Mouse (Mus musculus) limb, embryonic 15.5 days (tissue): ENCODE measurements around the gene Rhot2. TPM values are rescaled to one million over a fixed set of nuclear protein-coding genes. Genes with fewer than 3 reads are reported as not detected.
A peak's percentile ranks its signal among the peaks of the same experiment; 100 is the strongest.
"Not testable (repeated sequence)": the region's sequence is repeated elsewhere in the genome, so short reads cannot be mapped to it uniquely, and the experiment has no call there.

Experiments
- ATAC-seq: fragments of 200-750 bp; cut with Nextera tagmentation; 2 replicates; pipeline ENCODE4 v1.8.0; 2017; ENCODE audit warnings: low read depth, moderate TSS enrichment; ENCODE audit not compliant: insufficient number of reproducible peaks, low FRiP score, low TSS enrichment
- H3K27ac ChIP-seq: fragments of 300-500 bp; sonication (generic); 2 replicates; pipeline ENCODE4 v1.5.1; 2015; ENCODE audit warnings: moderate library complexity, mild to moderate bottlenecking, inconsistent platforms
- H3K27me3 ChIP-seq: fragments of 300-500 bp; sonication (generic); 2 replicates; pipeline ENCODE4 v1.6.1; 2015; ENCODE audit warnings: inconsistent platforms
- H3K36me3 ChIP-seq: fragments of 300-500 bp; sonication (generic); 2 replicates; pipeline ENCODE4 v1.6.1; 2015; ENCODE audit warnings: inconsistent platforms
- H3K4me1 ChIP-seq: fragments of 300-500 bp; sonication (generic); 2 replicates; pipeline ENCODE4 v1.6.1; 2015; ENCODE audit warnings: inconsistent platforms
- H3K4me2 ChIP-seq: fragments of 300-500 bp; sonication (generic); 2 replicates; pipeline ENCODE4 v1.6.1; 2015; ENCODE audit warnings: mild to moderate bottlenecking, inconsistent platforms
- H3K4me3 ChIP-seq: fragments of 300-500 bp; sonication (generic); 2 replicates; pipeline ENCODE4 v1.5.1; 2015; ENCODE audit warnings: mild to moderate bottlenecking, inconsistent platforms
- H3K9ac ChIP-seq: fragments of 300-500 bp; sonication (generic); 2 replicates; pipeline ENCODE4 v1.6.1; 2015; ENCODE audit warnings: inconsistent platforms
- H3K9me3 ChIP-seq: fragments of 300-500 bp; sonication (generic); 2 replicates; pipeline ENCODE4 v1.6.1; 2016; ENCODE audit warnings: inconsistent platforms
- WGBS: fragments of 180-500 bp; shearing (Covaris S2); methylation state at CpG from one replicate; pipeline ENCODE4 v1.1.7; 2015; 5-methylcytosine and 5-hydroxymethylcytosine counted together
- polyA plus RNA-seq: library from polyadenylated mRNA; unstranded; fragments of >200 nt; fragmentation: Nextera tagmentation; extraction: Ambion mirVana; gene quantifications from 2 replicates; pipeline ENCODE4 v1.2.1, GENCODE M21; 2015

The Rhot2 gene
- polyA plus RNA-seq, 1 experiment from 2014 or later: 25.4 TPM

DNA sequence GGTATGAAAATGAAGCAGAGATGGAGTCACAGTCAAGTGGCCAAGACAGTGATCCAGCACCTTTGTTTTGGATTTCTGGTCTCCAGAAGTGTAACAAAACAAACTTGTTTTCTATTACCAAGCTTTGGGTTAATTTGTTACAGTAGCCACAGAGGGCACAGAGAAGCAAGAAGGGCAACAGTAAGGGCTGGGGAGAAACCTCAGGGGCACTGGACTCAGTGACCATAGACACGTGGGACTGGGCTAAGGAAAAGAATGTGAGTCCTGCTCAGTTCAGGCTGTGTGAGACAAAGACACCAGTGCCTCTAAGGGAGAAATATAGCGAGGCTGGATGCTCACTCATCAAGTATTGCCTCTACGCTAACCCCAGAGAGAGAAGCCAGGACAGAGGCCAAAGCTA is 28.0 kb upstream of the Rhot2 start:
- Histone ChIP-seq H3K27me3 (no peaks in the 10 kb centered on the region), H3K9me3 (no peaks in the 10 kb centered on the region), H3K36me3 (peaks cover under 1% of the 10 kb centered on the region), H3K9ac (no peak overlapping the region), H3K4me2 (no peak overlapping the region), H3K4me3 (no peak overlapping the region), H3K27ac (no peak overlapping the region), H3K4me1 (peaks cover 36% of the 10 kb centered on the region)
- 78% methylated on average over 3 of the region's 3 CpGs for WGBS
- no peak for ATAC-seq

DNA sequence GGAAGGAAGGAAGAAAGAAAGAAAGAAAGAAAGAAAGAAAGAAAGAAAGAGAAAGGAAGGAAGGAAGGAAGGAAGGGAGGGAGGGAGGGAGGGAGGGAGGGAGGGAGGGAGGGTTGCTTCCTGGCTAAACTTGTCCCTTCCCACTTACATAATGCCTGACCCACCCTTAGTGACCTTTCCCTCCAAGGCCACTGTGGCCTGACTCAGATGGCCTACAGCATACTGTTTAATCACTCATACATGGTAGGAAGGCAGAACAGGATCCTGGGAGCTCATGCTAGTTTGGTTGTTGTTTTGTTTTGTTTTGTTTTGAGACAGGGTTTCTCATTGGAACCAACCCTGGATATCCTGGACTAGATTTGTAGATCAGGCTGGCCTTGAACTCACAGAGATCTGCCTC is 26.9 kb upstream of the Rhot2 start:
- peaks cover 34% of the 10 kb centered on the region for H3K4me1 ChIP-seq
- ATAC-seq, H3K9me3 ChIP-seq, H3K9ac ChIP-seq, H3K27me3 ChIP-seq, H3K36me3 ChIP-seq, H3K4me2 ChIP-seq, H3K27ac ChIP-seq, H3K4me3 ChIP-seq: not testable (repeated sequence)

DNA sequence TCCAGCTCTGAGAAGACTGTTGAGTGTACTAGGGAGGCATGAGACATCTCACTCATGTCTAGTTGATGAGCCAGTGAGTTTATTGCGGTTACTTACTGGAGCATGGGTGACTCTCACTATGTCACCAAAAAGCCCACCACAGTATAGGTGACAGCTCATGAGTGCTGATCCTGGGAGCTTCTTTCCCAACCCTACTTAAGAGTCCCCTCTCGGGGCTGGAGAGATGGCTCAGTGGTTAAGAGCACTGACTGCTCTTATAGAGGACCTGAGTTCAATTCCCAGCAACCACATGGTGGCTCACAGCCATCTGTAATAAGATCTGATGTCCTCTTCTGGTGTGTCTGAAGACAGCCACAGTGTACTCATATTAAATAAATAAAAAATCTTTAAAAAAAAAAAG is 25.3 kb upstream of the Rhot2 start:
- no peaks in the 10 kb centered on the region for H3K27me3 ChIP-seq
- no peak for ATAC-seq
- H3K9me3 ChIP-seq: no peaks in the 10 kb centered on the region
- no peak overlapping the region for H3K9ac ChIP-seq
- H3K27ac ChIP-seq: no peak overlapping the region
- 85% methylated on average over 2 of the region's 2 CpGs for WGBS
- H3K4me1 ChIP-seq: peaks cover 25% of the 10 kb centered on the region
- H3K4me3 ChIP-seq: no peak overlapping the region
- H3K36me3 ChIP-seq: no peaks in the 10 kb centered on the region
- H3K4me2 ChIP-seq: no peak overlapping the region

DNA sequence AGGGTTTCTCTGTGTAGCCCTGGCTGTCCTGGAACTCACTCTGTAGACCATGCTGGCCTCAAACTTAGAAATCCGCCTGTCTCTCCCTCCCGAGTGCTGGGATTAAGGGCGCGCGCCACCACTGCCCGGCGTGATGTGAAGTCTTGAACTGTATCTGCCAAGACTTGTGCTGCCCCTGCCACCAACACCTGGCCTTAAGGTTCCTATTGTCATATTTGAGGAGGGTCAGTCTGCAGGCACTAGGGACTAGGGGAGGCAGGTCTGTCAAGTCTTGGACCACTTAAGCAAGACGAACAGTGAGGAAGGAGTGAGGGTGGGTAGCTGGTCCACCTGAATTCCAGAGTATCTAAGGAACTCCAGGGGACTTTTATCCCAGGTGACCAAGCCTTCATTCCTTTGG is 24.8 kb upstream of the Rhot2 start:
- WGBS: 89% methylated on average over 8 of the region's 8 CpGs

DNA sequence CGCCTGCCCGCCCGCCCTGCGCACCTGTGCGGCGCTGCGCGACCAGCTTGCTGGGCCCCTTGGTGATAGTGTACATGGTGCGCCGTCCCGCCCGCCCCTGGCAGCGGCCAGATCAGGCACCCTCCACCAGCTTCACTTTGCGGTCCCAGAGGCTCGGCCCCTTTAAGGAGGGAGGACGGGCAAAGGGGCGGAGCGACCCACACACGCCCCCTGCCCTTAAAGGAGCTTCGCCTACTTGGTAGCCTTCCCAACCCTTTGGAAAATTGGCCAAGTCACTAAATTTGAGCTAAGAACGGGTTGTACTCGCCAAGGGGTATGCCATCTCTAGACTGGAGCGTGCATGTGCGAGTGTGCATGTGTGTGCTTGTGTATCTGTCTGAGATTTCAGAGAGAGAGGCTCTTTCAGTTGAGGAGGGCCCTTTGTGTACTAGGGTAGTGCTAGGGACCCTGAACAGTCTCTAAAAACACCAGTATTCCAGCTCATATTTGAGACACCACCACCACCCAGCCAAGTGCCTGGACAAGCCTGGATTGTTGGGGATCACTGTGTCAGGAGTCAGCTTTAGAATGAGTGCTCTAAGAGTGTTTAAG is 24.0 kb upstream of the Rhot2 start, which contains the start of gene Mcrip2:
Gene Mcrip2, minus strand, starts transcription at position 164 of the 591 bp plus-strand sequence.
- 1% methylated on average over 24 of the region's 24 CpGs for WGBS
- Histone ChIP-seq H3K9me3 (no peaks in the 10 kb centered on the region), H3K27me3 (no peaks in the 10 kb centered on the region), H3K9ac (peak within 1 kb of the TSS; percentile 57), H3K27ac (peak within 1 kb of the TSS; percentile 76), H3K4me1 (peaks cover 17% of the 10 kb centered on the region), H3K4me3 (peak within 1 kb of the TSS; percentile 87), H3K36me3 (no peaks in the 10 kb centered on the region), H3K4me2 (peak within 1 kb of the TSS; percentile 99)
- ATAC-seq: peak; percentile 77

More for the DNA sequence above, 24.8 kb upstream of the Rhot2 start:
- Histone ChIP-seq H3K27me3 (no peaks in the 10 kb centered on the region), H3K9ac (no peak overlapping the region), H3K27ac (no peak overlapping the region), H3K9me3 (no peaks in the 10 kb centered on the region), H3K4me2 (no peak overlapping the region), H3K4me3 (no peak overlapping the region), H3K4me1 (peaks cover 23% of the 10 kb centered on the region), H3K36me3 (no peaks in the 10 kb centered on the region)
- ATAC-seq: no peak

DNA sequence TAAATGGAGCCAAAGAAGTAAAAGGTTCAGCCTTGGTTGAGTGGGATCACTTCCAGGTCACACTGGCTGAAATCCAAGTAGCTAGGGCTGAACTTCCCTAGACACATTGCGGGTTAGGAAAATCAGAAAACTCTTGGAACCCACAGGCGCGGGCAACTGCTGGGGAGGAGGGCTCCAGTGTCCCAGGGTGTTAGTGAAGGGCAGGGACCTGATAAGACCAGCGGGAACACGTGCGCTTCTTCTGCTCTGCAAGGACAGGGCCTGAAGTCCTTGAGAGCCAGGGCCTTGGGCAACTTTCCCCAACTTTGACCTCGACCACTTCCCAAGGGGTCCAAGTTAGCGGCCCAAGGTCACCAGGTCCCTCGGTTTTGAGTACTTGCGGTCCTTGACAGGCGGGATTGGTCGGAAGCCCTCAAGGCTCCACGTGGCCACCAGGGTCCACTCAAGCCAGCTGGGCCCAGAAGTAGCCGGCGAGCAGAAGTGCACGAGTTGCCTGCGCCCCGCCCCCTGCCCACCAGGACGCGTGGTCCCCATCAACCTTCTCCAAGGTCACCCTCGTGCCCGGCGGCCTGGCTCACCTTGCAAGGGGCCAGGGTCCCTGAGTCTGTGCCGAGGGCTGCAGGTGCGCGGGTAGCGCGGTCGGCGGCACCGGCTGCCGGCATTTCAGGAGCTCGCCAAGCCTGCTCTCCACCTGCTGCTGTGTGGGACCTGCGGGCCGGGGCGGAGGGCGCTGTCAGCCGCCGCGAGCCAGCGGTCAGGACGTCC is 23.4 kb upstream of the Rhot2 start:
- Histone ChIP-seq H3K4me1 (peaks cover 17% of the 10 kb centered on the region), H3K27ac (peak overlapping the region; percentile 76; the same call in 1 of the 2 replicates), H3K9ac (peak overlapping the region; percentile 57), H3K9me3 (no peaks in the 10 kb centered on the region), H3K4me2 (peak overlapping the region; percentile 99), H3K4me3 (peak overlapping the region; percentile 87), H3K27me3 (no peaks in the 10 kb centered on the region), H3K36me3 (no peaks in the 10 kb centered on the region)
- ATAC-seq: peak; percentile 26; the same call in 1 of the 2 replicates
- WGBS: 1% methylated on average over 42 of the region's 42 CpGs

DNA sequence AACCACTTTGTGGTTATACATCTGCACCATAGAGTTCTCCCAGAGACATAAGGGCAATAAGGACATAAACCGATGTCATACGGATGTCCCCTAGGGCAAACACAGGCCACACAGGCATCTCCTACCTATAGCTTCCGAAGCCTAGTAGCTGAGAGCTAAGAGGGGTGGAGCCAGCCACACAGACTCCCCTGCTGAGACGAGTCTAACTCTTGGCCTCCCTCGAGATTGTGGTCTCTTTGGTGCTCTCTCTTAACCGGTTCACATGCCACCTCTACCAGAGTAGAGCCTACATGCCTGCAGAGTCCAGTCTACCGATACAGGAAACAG is 22.8 kb upstream of the Rhot2 start:
- no peaks in the 10 kb centered on the region for H3K36me3 ChIP-seq
- H3K27ac ChIP-seq: no peak overlapping the region
- ATAC-seq: no peak
- H3K27me3 ChIP-seq: no peaks in the 10 kb centered on the region
- H3K4me3 ChIP-seq: peak overlapping the region; percentile 87
- H3K9me3 ChIP-seq: no peaks in the 10 kb centered on the region
- 12% methylated on average over 7 of the region's 7 CpGs for WGBS
- H3K4me2 ChIP-seq: peak overlapping the region; percentile 99
- H3K9ac ChIP-seq: no peak overlapping the region
- peaks cover 17% of the 10 kb centered on the region for H3K4me1 ChIP-seq

DNA sequence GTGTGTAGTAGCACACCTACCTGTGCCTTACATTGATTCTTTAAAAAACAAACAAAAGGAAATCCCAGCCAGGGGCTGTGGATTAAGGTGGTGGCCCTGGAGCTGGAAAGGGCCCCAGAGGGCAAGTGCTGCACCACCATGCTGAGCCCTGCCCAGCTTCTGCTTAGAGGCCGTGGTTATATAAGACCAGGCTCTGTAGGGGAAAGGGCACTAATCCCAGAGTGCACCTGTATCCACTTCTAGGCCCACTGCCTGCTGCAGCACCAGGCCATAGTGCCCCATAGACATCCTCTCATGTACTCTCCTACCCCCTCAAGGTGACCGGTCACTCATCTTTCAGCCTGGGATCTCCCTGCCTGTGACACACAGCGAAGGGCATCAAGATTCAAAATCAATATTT is 21.5 kb upstream of the Rhot2 start:
- no peak overlapping the region for H3K4me3 ChIP-seq
- no peak overlapping the region for H3K4me2 ChIP-seq
- H3K27ac ChIP-seq: no peak overlapping the region
- H3K4me1 ChIP-seq: peaks cover 17% of the 10 kb centered on the region
- no peak overlapping the region for H3K9ac ChIP-seq
- no peaks in the 10 kb centered on the region for H3K36me3 ChIP-seq
- H3K27me3 ChIP-seq: no peaks in the 10 kb centered on the region
- ATAC-seq: no peak
- 94% methylated on average over 3 of the region's 3 CpGs for WGBS
- no peaks in the 10 kb centered on the region for H3K9me3 ChIP-seq

DNA sequence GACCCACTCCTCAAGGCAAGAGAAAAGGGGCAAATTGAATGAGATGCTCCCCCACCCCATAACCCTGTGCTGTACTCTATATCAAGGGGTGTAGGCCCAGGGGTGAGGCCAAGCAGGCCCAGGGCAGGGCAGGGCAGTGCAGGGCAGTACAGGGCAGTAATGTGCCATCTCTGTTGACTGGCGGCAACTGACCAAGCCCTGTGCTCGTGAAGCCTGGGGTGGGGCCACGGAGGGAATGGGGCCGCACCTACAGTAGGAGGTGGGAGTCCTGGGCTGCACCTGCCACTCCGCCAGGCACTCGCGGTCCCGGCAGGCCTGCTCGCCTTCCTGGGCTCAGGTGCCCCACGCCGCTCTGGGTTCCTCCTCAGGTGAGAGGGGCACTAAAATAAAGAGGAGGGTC is 20.6 kb upstream of the Rhot2 start:
- 85% methylated on average over 11 of the region's 11 CpGs for WGBS
- H3K9ac ChIP-seq: no peak overlapping the region
- H3K27me3 ChIP-seq: no peaks in the 10 kb centered on the region
- no peak overlapping the region for H3K4me3 ChIP-seq
- H3K4me1 ChIP-seq: peaks cover 26% of the 10 kb centered on the region
- no peak for ATAC-seq
- H3K36me3 ChIP-seq: no peaks in the 10 kb centered on the region
- H3K4me2 ChIP-seq: no peak overlapping the region
- H3K9me3 ChIP-seq: no peaks in the 10 kb centered on the region
- H3K27ac ChIP-seq: no peak overlapping the region

DNA sequence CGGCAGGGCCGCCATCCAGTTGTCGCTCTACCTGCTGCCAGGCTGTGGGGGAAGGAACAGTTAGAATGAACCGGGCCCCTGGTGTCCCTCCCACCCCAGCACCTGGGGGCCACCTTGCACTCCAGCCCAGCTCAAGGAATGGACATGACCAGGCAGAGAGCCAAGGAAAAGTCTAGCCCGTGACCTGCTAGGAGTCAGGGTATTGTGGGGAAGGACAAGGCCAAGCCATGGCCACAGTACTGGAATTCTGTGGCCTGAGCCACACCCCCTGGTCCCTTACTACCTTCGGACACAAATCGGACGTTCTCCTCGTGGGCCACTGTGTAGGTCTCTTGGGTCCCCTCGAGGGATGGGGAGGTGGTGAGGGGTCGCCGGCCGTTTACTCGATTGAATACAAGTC is 19.7 kb upstream of the Rhot2 start:
- Histone ChIP-seq H3K9ac (no peak overlapping the region), H3K4me3 (no peak overlapping the region), H3K4me2 (no peak overlapping the region), H3K9me3 (no peaks in the 10 kb centered on the region), H3K4me1 (peaks cover 28% of the 10 kb centered on the region), H3K27ac (no peak overlapping the region), H3K36me3 (no peaks in the 10 kb centered on the region), H3K27me3 (no peaks in the 10 kb centered on the region)
- 90% methylated on average over 14 of the region's 14 CpGs for WGBS
- no peak for ATAC-seq

DNA sequence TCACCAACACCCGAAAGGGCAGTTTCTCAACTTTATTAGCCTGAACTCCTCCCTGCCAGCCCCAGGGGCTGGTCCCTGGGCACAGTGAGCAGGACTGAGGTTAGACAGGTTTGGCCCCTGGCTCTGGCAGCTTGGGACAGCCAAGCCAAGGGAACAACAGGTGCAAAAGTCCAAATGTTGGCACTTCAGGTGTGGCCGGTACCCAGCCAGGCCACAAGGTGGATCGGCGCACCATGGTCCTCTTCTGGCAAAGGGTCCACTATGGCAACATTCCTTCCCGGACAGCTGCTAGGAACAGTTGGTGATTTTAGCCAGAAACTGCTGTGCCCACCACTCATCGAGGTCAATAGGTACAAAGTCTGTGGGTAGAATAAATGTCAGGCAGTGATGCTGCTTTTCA is 19.0 kb upstream of the Rhot2 start:
- no peak overlapping the region for H3K9ac ChIP-seq
- H3K4me2 ChIP-seq: no peak overlapping the region
- H3K36me3 ChIP-seq: no peaks in the 10 kb centered on the region
- ATAC-seq: no peak
- no peak overlapping the region for H3K4me3 ChIP-seq
- no peak overlapping the region for H3K27ac ChIP-seq
- H3K9me3 ChIP-seq: no peaks in the 10 kb centered on the region
- no peaks in the 10 kb centered on the region for H3K27me3 ChIP-seq
- WGBS: 86% methylated on average over 6 of the region's 6 CpGs
- peaks cover 23% of the 10 kb centered on the region for H3K4me1 ChIP-seq

DNA sequence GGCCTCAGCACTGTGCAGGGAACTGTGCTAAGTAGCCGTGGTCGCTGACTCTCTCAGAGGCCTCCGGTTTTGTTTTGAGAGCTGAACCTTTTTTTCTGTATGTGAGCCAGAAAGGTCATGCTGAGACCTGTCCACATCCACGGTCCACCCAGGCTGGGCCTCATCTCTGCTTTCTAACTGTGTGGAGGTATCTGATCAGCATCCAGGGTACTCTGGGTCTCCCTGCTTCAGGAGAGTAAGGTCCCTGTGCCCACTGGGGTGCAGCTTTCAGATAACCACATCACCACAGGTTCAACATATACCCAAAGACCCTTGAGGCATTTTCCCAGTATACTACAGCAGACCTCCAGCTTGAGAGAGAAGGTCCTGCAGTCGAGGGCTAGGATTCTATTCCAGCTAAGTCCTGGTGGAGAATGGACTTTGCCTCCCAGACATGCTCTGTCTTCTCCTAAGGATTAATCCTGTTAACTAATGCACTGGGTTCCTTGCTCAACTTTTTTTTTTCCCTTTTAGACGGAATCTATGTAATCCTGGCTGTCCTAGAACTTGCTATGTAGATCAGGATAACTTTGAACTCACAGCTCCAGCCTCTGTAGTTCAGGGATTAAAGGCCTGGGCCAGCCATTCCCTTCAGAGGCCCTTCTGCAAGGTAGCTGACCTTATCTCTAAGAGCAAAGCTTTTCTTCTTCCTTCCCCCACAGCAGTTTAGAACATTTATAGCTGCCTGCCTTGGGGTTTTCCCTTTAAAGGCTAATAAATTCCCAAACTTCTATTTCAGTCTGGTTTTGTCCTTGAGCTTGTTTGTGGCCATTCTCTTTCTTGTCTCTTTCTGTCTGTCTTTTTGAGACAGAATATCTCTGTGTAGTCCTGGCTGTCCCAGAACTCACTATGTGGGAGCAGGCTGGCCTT is 17.3 kb upstream of the Rhot2 start:
- peak overlapping the region; percentile 81 for H3K4me2 ChIP-seq
- WGBS: 10% methylated on average over 6 of the region's 6 CpGs
- H3K9ac ChIP-seq: peak overlapping the region; percentile 71
- no peaks in the 10 kb centered on the region for H3K9me3 ChIP-seq
- peak overlapping the region; percentile 87 for H3K27ac ChIP-seq
- H3K36me3 ChIP-seq: no peaks in the 10 kb centered on the region
- H3K4me1 ChIP-seq: peaks cover 11% of the 10 kb centered on the region
- no peaks in the 10 kb centered on the region for H3K27me3 ChIP-seq
- H3K4me3 ChIP-seq: peak overlapping the region; percentile 64
- ATAC-seq: no peak
